Mouse (Mus musculus) cortical plate, adult 2 months (tissue): ENCODE measurements at regions not wholly inside any gene's neighbourhood (a gene's known extent, or its start where the extent isn't known, plus 50 kb on each side); places are given as distances from the start of the nearest gene placed in this dataset.

Source experiments
- CTCF ChIP-seq: fragments of 200-500 bp; IDR thresholded peaks from 2 replicates; pipeline ENCODE4 v1.5.1; 2011; ENCODE audit warnings: mild to moderate bottlenecking, control low read depth, low read length; ENCODE audit not compliant: insufficient read depth; ENCODE audit errors: extremely low read depth
- POLR2A ChIP-seq: fragments of 200-500 bp; IDR thresholded peaks from 2 replicates; pipeline ENCODE4 v1.6.1; 2011; ENCODE audit warnings: mild to moderate bottlenecking, low read length, control low read depth; ENCODE audit not compliant: insufficient read depth; ENCODE audit errors: extremely low read depth

DNA sequence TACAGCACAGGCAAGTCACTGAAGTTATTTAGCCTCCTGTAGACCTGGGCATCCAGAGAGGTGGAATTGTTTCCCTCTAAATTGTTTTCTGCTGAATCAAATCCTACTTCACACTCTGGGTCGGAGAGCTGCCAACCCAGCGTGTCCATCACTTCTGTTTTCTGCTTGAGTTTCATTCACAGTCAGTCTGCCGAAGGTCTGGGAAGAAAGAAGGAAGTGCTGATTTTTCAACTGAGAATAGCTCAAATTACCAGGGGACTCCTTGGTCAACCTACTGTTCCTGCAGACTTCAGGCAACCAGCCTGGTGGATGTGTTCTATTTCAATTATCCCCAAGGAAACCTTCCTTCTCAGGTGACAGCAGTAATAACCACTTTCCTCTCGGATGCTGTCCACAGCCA lies 179.1 kb upstream of the Nckap5 start:
- TF ChIP-seq CTCF: no peak
- TF ChIP-seq POLR2A: no peak
